Mouse (Mus musculus) lung, embryonic 15.5 days (tissue): ENCODE measurements around the gene D330045A20Rik. TPM values are rescaled to one million over a fixed set of nuclear protein-coding genes. Genes with fewer than 3 reads are reported as not detected.

Experiments used
- ATAC-seq: fragments of 200-750 bp; cut with Nextera tagmentation; 2 replicates; pipeline ENCODE4 v1.8.0; 2017; ENCODE audit warnings: moderate number of reproducible peaks, borderline replicate concordance; ENCODE audit not compliant: low FRiP score, low TSS enrichment; ENCODE audit errors: extremely low read depth
- H3K27ac ChIP-seq: fragments of 300-500 bp; sonication (generic); 2 replicates; pipeline ENCODE4 v1.5.1; 2015; ENCODE audit warnings: moderate library complexity, mild to moderate bottlenecking, inconsistent platforms
- H3K27me3 ChIP-seq: fragments of 300-500 bp; sonication (generic); 2 replicates; pipeline ENCODE4 v1.6.1; 2015; ENCODE audit warnings: inconsistent platforms
- H3K36me3 ChIP-seq: fragments of 300-500 bp; sonication (generic); 2 replicates; pipeline ENCODE4 v1.6.1; 2015; ENCODE audit warnings: inconsistent platforms
- H3K4me1 ChIP-seq: fragments of 300-500 bp; sonication (generic); 2 replicates; pipeline ENCODE4 v1.6.1; 2015; ENCODE audit warnings: inconsistent platforms
- H3K4me2 ChIP-seq: fragments of 300-500 bp; sonication (generic); 2 replicates; pipeline ENCODE4 v1.6.1; 2015; ENCODE audit warnings: inconsistent platforms, mild to moderate bottlenecking, moderate library complexity
- H3K4me3 ChIP-seq: fragments of 300-500 bp; sonication (generic); 2 replicates; pipeline ENCODE4 v1.5.1; 2015; ENCODE audit warnings: mild to moderate bottlenecking, inconsistent platforms
- H3K9ac ChIP-seq: fragments of 300-500 bp; sonication (generic); 2 replicates; pipeline ENCODE4 v1.6.1; 2015; ENCODE audit warnings: inconsistent platforms
- H3K9me3 ChIP-seq: fragments of 300-500 bp; sonication (generic); 2 replicates; pipeline ENCODE4 v1.6.1; 2016; ENCODE audit warnings: inconsistent platforms
- WGBS: fragments of 180-500 bp; shearing (Covaris S2); methylation state at CpG from one replicate; pipeline ENCODE4 v1.1.7; 2015; 5-methylcytosine and 5-hydroxymethylcytosine counted together
- polyA plus RNA-seq: library from polyadenylated mRNA; unstranded; fragments of >200 nt; fragmentation: Nextera tagmentation; extraction: Ambion mirVana; gene quantifications from 2 replicates; pipeline ENCODE4 v1.2.1, GENCODE M21; 2015

The D330045A20Rik gene
- polyA plus RNA-seq, 1 experiment from 2014 or later = 1.2 TPM

DNA sequence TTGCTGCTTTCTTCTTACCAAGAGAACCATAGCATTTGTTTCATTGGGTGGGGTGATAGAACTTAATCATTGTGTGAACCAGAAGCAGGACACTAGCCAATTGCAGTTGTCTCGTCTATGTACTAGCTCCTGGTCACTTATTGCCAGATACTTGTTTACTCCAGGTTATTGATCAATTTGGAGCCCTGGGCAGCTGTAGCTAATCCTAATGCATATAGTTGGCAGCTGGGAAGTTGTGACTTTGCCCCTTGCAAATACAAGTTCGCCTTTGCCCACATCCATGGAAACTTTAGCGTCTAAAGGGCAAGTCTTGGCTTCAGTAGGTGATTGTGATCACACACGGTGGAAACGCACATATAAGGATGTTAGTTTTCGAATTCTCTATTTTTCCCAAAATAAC is 116.2 kb downstream of the D330045A20Rik start:
- Histone ChIP-seq H3K27me3 (no peaks in the 10 kb centered on the region), H3K9ac (no peak overlapping the region), H3K27ac (no peak overlapping the region), H3K36me3 (no peaks in the 10 kb centered on the region), H3K4me2 (no peak overlapping the region), H3K4me1 (no peaks in the 10 kb centered on the region), H3K4me3 (no peak overlapping the region), H3K9me3 (no peaks in the 10 kb centered on the region)
- ATAC-seq = no peak
- WGBS = 71% methylated on average over 6 of the region's 6 CpGs

Other genes with a start within 250 kb of the D330045A20Rik start
- gene Trap1a, start 146.7 kb upstream of the D330045A20Rik start, polyA plus RNA-seq = not detected in 2 replicates
- 4.8 and 5.2 TPM in 2 replicates for gene Rnf128, start 82.9 kb downstream of the D330045A20Rik start, polyA plus RNA-seq
- 4.1 and 4.2 TPM in 2 replicates for gene Tbc1d8b, start 204.6 kb downstream of the D330045A20Rik start, polyA plus RNA-seq
- 0.34 TPM in 1 of 2 replicates, not detected in the other for gene Gm15013, start 234.1 kb downstream of the D330045A20Rik start, polyA plus RNA-seq